Mouse (Mus musculus) activated CD4-positive, CD25-positive, alpha-beta regulatory T cell, adult 9 weeks (primary cell): ENCODE measurements around the gene Pip5kl1. TPM values are rescaled to one million over a fixed set of nuclear protein-coding genes. Genes with fewer than 3 reads are reported as not detected.

Experiments used
- polyA plus RNA-seq: library from polyadenylated mRNA; unstranded; fragments of 100-300 nt; shearing (Covaris generic); gene quantifications from one replicate; pipeline ENCODE4 v1.2.1, GENCODE M21; 2017

The Pip5kl1 gene
- polyA plus RNA-seq, result not detected

DNA sequence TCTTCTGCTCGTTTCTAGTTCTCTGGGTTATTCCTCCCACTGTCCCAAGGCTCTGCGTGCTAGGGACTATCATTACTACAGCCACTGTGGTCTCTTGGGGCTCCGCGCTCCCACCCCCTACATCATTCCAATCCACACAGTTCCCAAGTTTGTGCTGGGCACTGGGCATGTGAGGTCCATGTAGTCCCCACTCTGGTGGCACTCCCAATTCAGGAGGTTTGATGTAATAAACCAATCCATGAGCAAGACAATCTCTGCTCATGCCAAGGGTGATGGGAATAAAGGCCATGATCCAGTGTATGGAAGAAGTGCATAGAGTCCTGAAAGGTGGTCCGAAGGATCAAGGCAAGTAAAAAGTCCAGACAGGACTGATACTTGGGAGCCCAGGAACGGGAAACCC is at the start of gene Pip5kl1:
Gene Pip5kl1 (plus strand): TSS at position 301 of the 400 bp plus-strand sequence.

DNA sequence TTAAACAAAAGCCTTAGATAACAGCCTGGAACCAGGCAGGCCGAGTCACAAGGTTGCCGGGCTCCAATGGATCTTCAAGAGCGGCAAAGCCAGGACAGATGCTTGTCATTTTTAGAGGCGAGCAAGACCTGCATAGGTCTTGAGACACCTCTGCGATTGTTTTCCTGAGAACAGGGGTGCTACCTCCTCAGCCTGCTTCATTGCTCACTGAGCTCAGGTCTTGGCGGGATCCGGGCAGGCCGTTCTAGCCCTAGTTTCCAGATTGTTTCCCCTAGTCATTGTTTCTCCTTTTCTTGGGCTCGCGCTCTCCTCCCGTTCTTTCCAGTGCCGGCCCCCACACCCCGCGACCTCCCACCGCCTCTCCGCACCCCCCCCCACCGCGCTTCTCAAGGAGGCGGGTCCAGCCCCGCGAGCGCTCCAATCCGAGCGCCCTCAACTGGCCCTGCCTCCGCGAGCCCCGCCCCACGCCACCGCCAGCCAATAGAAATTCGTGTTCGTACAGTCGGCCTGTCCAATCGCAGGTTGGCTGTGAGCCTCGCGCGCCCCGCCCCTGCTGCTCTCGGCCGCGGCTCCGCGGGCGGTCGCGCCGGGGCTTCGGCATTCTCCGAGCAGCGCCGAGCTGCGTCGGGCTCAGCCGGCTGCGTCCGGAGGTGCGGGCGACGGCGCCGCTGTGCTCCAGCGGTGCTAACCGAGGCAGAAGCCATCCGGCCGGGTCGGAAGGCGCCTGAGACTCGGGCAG is 39.7 kb upstream of the Pip5kl1 start, which contains the start of gene Fam102a:
Gene Fam102a (plus strand): TSS at position 600 of the 739 bp plus-strand sequence.

DNA sequence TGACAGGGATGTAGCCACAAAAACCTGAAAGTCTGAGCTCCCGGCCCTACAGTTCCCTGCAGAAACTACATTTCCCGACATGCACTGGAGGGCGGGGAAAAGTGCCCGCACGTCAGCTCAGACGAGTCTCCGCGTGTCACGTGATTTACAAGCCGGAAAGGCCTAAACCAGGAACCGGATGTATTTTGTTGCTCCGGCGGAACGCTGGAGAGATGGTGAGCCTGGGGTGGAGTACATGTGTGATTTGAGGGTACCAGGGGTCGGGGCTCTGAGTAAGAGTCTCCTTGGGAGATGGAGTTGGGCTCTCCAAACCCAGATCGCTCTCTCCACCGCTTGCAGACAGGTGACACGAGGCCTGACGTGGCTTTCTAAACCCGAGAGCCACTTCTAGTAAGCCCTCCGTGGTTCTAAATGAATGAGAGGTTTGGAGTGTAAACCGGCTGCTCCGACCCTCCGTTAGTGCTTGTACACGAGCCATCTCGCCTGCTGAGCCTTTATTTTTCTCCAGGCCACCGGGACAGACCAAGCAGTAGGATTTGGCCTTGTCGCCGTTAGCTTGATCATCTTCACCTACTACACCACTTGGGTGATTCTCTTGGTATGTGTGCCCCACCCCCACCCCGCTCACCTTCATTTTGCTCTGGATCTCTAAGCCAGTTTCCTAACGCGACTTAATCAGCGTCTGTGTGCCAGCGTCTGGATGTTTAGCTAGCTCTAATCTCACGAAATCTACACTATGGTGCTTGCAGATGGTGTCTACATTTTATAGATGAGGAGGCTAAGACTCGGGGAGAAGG is 3.7 kb upstream of the Pip5kl1 start, which contains the start of gene Dpm2:
Gene Dpm2 (plus strand): TSS at position 161 of the 797 bp plus-strand sequence.

DNA sequence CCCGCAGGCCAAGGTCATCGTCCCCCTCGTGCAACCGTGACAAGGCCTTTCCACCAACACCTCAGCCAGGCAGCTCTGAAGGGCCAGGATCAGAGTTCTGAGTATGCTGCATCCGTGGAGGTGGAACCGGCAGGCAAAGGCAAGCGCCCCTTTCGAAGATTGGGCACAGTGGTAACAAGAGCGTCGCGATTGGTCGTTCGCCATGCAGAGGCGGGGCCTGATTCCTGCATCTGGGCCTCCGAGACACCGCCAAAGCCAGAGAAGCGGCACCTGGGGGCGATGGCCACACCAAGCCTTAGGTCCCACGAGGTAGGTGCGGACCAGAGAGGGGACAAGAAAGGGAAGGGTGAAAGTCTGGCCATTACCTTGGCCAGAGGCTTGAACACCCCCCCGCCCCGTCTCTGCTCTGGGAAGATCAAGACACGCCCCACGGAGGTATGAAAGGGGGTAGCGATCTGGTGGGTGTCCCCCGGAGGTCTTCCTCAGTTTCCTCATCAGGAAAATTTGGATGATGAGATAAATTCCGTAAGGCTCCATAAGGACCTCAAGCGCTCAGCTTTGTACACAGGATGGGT is 1.1 kb downstream of the Pip5kl1 start, which contains the start of gene 9430097D07Rik:
Gene 9430097D07Rik (minus strand): TSS at position 99 of the 575 bp plus-strand sequence.

DNA sequence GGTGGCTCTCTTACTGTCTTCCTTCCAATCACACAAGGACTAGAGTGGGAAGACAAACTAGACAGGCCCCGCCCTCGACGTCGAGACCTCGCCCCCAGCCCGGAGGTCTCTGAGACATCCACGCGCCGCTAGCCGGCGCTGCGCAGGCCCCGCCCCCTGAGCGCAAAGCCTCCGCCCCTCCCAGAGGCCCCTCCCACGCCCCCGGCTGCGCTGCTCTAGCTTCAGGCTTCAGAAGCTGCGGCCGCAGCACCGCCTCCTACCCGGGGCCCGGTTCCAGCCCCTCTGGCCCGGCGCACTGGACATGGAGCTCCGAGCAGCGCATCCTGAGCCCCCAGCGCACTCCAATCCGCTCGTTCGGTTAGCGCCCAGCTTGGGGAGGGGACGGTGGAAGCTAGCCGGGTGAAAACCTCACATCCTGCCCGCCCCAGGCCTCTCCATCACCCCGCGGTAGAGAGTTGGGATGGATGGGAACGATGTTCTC is 12.3 kb downstream of the Pip5kl1 start, which contains the start of gene St6galnac4:
Gene St6galnac4 (plus strand): TSS at position 225 of the 481 bp plus-strand sequence.

DNA sequence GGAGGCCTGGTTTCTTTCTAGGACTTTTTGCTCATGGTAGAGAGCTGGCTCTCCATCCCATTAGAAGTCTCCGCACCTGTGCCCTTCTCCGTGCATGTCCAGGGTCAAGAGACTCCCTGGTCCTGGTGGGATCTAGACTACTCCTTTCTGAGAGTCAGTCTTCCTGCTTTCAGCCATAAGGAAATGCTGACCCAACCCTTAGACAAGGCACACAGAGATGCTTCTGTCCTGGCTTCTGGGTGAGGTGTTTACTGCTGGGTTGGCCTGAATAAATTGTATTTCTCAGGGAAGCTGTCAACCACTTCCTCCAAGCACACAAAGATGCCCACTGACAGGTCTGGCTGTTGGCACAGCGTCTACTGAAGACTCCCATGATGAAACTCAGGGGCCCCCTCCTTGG is 24.8 kb downstream of the Pip5kl1 start, which contains the start of gene St6galnac6:
Gene St6galnac6 (plus strand): TSS at position 301 of the 400 bp plus-strand sequence.

DNA sequence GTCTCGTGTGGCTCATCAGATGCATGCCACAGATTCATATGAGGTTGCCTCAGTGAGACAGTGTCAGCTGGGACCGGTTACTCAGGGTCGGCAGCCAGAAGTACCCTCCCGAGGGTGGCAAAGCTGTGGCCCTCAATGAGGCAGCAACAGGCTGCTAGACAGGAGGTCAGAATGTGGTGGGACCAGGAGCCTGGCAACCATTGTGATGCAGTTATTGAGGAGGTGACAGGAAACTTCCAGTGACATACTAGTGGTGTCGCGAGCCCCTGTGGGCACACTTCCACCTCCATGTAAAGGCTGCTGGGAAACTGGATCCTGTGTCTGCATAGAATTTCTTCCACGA is 46.9 kb downstream of the Pip5kl1 start, which contains the start of gene Ak1:
Gene Ak1 (plus strand): TSS at position 242 of the 343 bp plus-strand sequence.

Other genes starting within 250 kb of the Pip5kl1 start
- 122 TPM for gene Ciz1, start 222.5 kb upstream of the Pip5kl1 start, polyA plus RNA-seq
- not detected for gene Dnm1, start 221.5 kb upstream of the Pip5kl1 start, polyA plus RNA-seq
- gene 1110008P14Rik, start 192.9 kb upstream of the Pip5kl1 start, polyA plus RNA-seq, result 85.2 TPM
- gene Lcn2, start 186.5 kb upstream of the Pip5kl1 start, polyA plus RNA-seq, result not detected
- gene Ptges2, start 178.9 kb upstream of the Pip5kl1 start, polyA plus RNA-seq, result 2.2 TPM
- 8.3 TPM for gene Naif1, start 124.3 kb upstream of the Pip5kl1 start, polyA plus RNA-seq
- 4.1 TPM for gene Slc25a25, start 123.4 kb upstream of the Pip5kl1 start, polyA plus RNA-seq
- 59.5 TPM for gene Fam102a, start 39.5 kb upstream of the Pip5kl1 start, polyA plus RNA-seq
- 142 TPM for gene Dpm2, start 3.9 kb upstream of the Pip5kl1 start, polyA plus RNA-seq
- not detected for gene 9430097D07Rik, start 887 bp downstream of the Pip5kl1 start, polyA plus RNA-seq
- 47.0 TPM for gene St6galnac4, start 12.3 kb downstream of the Pip5kl1 start, polyA plus RNA-seq
- gene St6galnac6, start 24.9 kb downstream of the Pip5kl1 start, polyA plus RNA-seq, result 3.4 TPM
- gene Ak1, start 47.0 kb downstream of the Pip5kl1 start, polyA plus RNA-seq, result not detected
- 0.23 TPM for gene Eng, start 71.8 kb downstream of the Pip5kl1 start, polyA plus RNA-seq
- gene Fpgs, start 129.3 kb downstream of the Pip5kl1 start, polyA plus RNA-seq, result 15.6 TPM
- gene Cdk9, start 138.3 kb downstream of the Pip5kl1 start, polyA plus RNA-seq, result 35.7 TPM
- gene Sh2d3c, start 146.3 kb downstream of the Pip5kl1 start, polyA plus RNA-seq, result 139 TPM
- gene 6330409D20Rik, start 166.2 kb downstream of the Pip5kl1 start, polyA plus RNA-seq, result 0.66 TPM
- 69.2 TPM for gene Tor2a, start 182.4 kb downstream of the Pip5kl1 start, polyA plus RNA-seq
- gene Ttc16, start 200.8 kb downstream of the Pip5kl1 start, polyA plus RNA-seq, result 2.0 TPM
- gene Ptrh1, start 201.0 kb downstream of the Pip5kl1 start, polyA plus RNA-seq, result 8.0 TPM
- gene Cfap157, start 209.6 kb downstream of the Pip5kl1 start, polyA plus RNA-seq, result 0.68 TPM